Mouse (Mus musculus) lung, postnatal 0 days (tissue): ENCODE results near the gene Agbl4. TPM values are rescaled to one million over a fixed set of nuclear protein-coding genes. Genes with fewer than 3 reads are reported as not detected.
A peak's percentile ranks its signal among the peaks of the same experiment; 100 is the strongest.

ENCODE experiments used
- ATAC-seq: fragments of 200-750 bp; cut with Nextera tagmentation; 2 replicates; pipeline ENCODE4 v1.8.0; 2017; ENCODE audit warnings: moderate library complexity
- DNase-seq: peaks from one replicate; pipeline ENCODE4 v3.0.0-alpha.2; 2016; ENCODE audit warnings: low spot score
- H3K27ac ChIP-seq: fragments of 300-500 bp; sonication (generic); 2 replicates; pipeline ENCODE4 v1.5.1; 2014; ENCODE audit warnings: antibody characterized with exemption, mild to moderate bottlenecking, low read length, mixed read lengths
- H3K27me3 ChIP-seq: fragments of 300-500 bp; sonication (generic); replicated peaks from 2 replicates; pipeline ENCODE4 v1.6.1; 2014; ENCODE audit warnings: low read length, mixed read lengths; ENCODE audit not compliant: insufficient read depth
- H3K36me3 ChIP-seq: fragments of 300-500 bp; sonication (generic); 2 replicates; pipeline ENCODE4 v1.6.1; 2014; ENCODE audit warnings: low read length, mixed read lengths; ENCODE audit not compliant: insufficient read depth
- H3K4me1 ChIP-seq: fragments of 300-500 bp; sonication (generic); 2 replicates; pipeline ENCODE4 v1.6.1; 2014; ENCODE audit warnings: antibody characterized with exemption, low read depth, low read length, mixed read lengths; ENCODE audit not compliant: insufficient read depth
- H3K4me2 ChIP-seq: fragments of 300-500 bp; sonication (generic); replicated peaks from 2 replicates; pipeline ENCODE4 v1.6.1; 2014; ENCODE audit warnings: low read depth, mild to moderate bottlenecking, low read length, moderate library complexity, mixed read lengths
- H3K4me3 ChIP-seq: fragments of 300-500 bp; sonication (generic); 2 replicates; pipeline ENCODE4 v1.5.1; 2014; ENCODE audit warnings: low read depth, low read length
- H3K9ac ChIP-seq: fragments of 300-500 bp; sonication (generic); replicated peaks from 2 replicates; pipeline ENCODE4 v1.6.1; 2014; ENCODE audit warnings: low read depth, mild to moderate bottlenecking
- H3K9me3 ChIP-seq: fragments of 300-500 bp; sonication (generic); 2 replicates; pipeline ENCODE4 v1.6.1; 2016; ENCODE audit warnings: low read length, mixed read lengths
- CTCF ChIP-seq: IDR thresholded peaks from 2 replicates; pipeline ENCODE4 v1.5.1; 2016; ENCODE audit warnings: antibody characterized with exemption, mild to moderate bottlenecking
- EP300 ChIP-seq: IDR thresholded peaks from 2 replicates; pipeline ENCODE4 v1.6.1; 2016; ENCODE audit warnings: antibody characterized with exemption, mild to moderate bottlenecking, control low read depth
- WGBS: fragments of 180-500 bp; shearing (Covaris S2); extraction: QIAGEN DNeasy Blood & Tissue Kit; methylation state at CpG from one replicate; pipeline ENCODE4 v1.1.7; 2014; 5-methylcytosine and 5-hydroxymethylcytosine counted together
- polyA plus RNA-seq: library from polyadenylated mRNA; unstranded; fragments of >200 nt; fragmentation: Nextera tagmentation; extraction: Ambion mirVana; gene quantifications from 2 replicates; pipeline ENCODE4 v1.2.1, GENCODE M21; 2015

Agbl4 gene
- polyA plus RNA-seq, 1 experiment from 2014 or later, result 0.50 TPM

DNA sequence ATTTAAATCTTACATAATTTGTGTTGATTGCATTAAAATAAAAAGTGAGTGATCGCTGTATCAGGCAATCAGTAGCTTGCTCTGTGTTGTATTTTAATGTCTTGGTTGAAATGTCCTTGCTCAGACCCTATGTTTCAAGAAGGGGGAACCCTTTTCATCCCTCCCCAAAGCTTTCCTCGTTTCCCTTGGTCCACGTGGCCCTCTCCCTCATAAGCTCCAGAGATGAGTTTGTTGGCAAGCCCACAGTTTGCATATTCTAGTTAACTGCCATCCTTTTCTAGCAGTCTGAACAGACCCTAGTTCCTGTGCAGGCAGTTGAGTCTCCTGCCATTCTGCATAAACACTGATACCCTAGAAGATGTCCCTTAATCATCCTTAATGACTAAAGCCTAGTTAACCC is 1050.5 kb downstream of the Agbl4 start:
- TF ChIP-seq EP300, result no peak
- no peak for TF ChIP-seq CTCF
- WGBS, result 79% methylated on average over 3 of the region's 3 CpGs
- no peak for ATAC-seq

DNA sequence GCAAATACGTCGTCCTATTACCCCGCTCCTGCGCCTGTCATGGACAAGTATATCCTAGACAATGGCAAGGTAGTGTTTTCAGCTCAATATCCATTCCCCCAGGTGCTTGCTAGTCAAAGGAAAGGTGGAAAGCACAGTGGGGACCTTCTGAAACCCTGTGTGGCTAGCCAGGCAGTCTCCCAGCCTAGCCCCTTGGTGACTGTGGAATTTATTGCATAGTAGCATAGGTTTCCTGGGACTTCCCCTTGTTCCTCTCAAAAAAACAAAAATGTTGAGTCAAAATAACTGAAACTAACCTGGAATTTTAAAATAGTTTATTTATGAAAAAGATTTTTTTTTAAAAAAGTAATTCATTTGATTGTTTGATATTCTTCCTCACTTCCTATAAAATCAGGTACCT is 1051.1 kb downstream of the Agbl4 start:
- Histone ChIP-seq H3K4me2 (no peak overlapping the region), H3K27me3 (no peaks in the 10 kb centered on the region), H3K36me3 (no peaks in the 10 kb centered on the region), H3K27ac (no peak overlapping the region), H3K9me3 (no peaks in the 10 kb centered on the region), H3K4me1 (no peaks in the 10 kb centered on the region), H3K4me3 (no peak overlapping the region), H3K9ac (no peak overlapping the region)
- DNase-seq (no peak), ATAC-seq (no peak)
- 96% methylated on average over 4 of the region's 4 CpGs for WGBS
- TF ChIP-seq EP300 (no peak), CTCF (no peak)

More for the DNA sequence above, 1050.5 kb downstream of the Agbl4 start:
- Histone ChIP-seq H3K9ac (no peak overlapping the region), H3K9me3 (no peaks in the 10 kb centered on the region), H3K27ac (no peak overlapping the region), H3K4me1 (no peaks in the 10 kb centered on the region), H3K4me2 (no peak overlapping the region), H3K27me3 (no peaks in the 10 kb centered on the region), H3K36me3 (no peaks in the 10 kb centered on the region), H3K4me3 (no peak overlapping the region)
- DNase-seq, result no peak

DNA sequence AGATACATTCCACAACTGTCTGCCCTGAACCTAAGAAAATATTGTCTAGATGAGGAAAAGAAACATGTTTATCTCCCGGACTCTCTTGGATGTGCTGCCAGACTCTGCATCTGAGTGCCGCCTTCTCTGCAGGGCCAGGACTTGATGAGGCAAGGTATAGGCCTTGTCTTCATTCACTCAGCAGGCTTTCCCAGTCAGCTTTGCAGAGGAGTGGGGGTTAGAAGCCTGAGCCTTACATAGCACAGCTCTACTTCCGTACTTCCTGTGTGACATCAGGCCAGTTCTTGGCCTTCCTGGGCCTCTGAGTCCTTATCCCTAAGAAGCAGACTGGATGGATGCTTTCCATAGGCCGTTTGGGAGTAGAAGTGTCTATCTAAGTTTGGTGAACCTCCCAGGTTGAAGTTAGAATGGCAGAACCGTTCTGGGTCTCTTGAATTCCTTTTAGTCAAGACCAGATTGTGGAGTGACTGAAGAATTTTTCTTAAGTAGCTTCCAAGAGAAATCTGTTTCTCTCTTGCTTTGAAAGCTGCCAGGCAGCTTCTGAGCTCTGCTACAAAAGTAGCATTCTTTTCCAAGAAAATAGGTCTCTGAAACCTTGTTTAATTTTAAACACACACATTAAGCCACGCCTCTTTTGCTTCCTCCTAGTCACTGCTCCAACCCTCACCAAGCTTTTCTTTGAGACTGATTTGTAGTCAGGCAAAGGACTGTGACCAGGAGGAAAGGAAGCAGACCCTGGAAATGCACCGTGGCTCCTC is 1052.2 kb downstream of the Agbl4 start:
- Histone ChIP-seq H3K4me2 (no peak overlapping the region), H3K27ac (peak overlapping the region; percentile 38), H3K27me3 (no peaks in the 10 kb centered on the region), H3K9me3 (no peaks in the 10 kb centered on the region), H3K36me3 (0 out of 2 replicates have a peak, but pooled peaks cover 5% of the 10 kb centered on the region), H3K4me1 (no peaks in the 10 kb centered on the region), H3K9ac (no peak overlapping the region), H3K4me3 (no peak overlapping the region)
- 38% methylated on average over 7 of the region's 7 CpGs for WGBS
- no peak for TF ChIP-seq CTCF
- no peak for TF ChIP-seq EP300
- DNase-seq (no peak), ATAC-seq (no peak)

DNA sequence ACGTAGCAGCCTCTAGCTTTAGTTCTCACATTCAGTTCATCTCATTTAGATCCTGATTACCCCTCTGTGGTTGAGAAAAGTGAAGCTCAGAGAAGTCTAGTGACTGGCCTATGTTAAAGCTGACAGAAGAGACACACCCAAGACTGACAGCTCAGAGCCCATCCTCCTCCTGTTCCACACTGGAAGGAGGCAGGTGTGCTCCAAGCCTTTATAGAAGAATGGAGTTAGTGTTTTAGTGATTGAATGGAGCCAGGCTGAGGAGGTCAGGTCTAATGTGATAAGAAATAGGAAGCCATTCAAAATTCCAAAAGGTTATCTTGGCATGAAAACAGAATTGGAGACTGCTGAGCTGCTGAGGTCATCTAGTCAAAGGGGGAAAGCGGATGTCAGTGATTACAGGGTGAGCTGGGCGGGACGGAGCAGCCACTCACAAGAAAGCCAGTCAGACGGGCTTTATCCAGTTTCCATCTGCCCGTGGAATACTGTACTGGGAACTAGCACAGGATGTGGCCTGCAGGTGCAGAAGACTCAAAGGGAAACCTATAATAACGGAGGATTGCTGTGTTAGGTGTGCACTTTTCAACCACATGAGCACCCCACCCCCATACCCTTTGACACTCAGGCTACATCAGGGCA is 1053.9 kb downstream of the Agbl4 start:
- 55% methylated on average over 7 of the region's 7 CpGs for WGBS
- Histone ChIP-seq H3K36me3 (0 out of 2 replicates have a peak, but pooled peaks cover 5% of the 10 kb centered on the region), H3K9me3 (no peaks in the 10 kb centered on the region), H3K9ac (no peak overlapping the region), H3K27ac (no peak overlapping the region), H3K4me3 (no peak overlapping the region), H3K27me3 (no peaks in the 10 kb centered on the region), H3K4me1 (no peaks in the 10 kb centered on the region), H3K4me2 (no peak overlapping the region)
- no peak for TF ChIP-seq EP300
- no peak for TF ChIP-seq CTCF
- ATAC-seq (peak; percentile 80), DNase-seq (peak; percentile 49)

DNA sequence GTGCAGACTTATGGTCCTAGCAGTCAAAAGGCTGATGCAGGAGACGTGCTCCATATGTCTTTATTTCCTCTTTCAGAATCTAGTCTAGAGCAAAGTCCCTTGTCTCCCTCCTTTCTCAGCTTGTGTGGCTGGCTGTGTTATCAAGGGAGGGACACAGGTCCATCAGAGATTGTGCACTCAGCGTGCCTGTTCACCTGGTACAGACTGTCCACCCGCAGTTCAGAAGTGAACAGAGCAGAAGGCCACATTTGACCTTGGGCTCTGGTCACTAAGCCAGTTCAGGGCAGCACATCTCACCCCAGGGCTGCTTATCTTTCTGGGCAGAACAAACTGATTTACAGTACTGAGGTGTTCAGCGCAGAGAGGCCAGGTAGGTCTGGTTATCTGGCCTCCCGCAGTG is 1054.7 kb downstream of the Agbl4 start:
- Histone ChIP-seq H3K9me3 (no peaks in the 10 kb centered on the region), H3K9ac (no peak overlapping the region), H3K27ac (no peak overlapping the region), H3K4me3 (no peak overlapping the region), H3K4me2 (no peak overlapping the region), H3K36me3 (0 out of 2 replicates have a peak, but pooled peaks cover 5% of the 10 kb centered on the region), H3K4me1 (no peaks in the 10 kb centered on the region), H3K27me3 (no peaks in the 10 kb centered on the region)
- DNase-seq (no peak), ATAC-seq (no peak)
- no peak for TF ChIP-seq EP300
- no peak for TF ChIP-seq CTCF
- WGBS, result 86% methylated on average over 5 of the region's 5 CpGs

DNA sequence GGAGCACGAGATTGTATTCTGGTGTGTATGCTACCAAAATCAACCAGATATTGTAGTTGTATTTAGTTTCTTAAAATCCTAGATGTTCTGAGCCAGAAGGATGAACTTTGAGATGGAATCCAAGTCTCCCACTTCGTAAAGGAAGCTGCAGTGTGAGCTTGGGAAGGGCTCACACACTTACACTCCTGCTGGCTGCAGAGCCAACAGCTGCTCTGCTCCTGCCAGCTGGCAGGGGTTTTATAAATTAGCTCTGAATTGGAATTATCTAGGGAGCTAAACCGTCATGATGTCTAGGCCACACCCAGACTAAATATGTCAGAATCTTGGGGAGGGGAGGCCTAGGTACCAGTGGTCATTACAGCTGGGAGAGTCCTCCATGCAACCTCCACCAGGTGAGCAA is 1055.8 kb downstream of the Agbl4 start:
- WGBS, result 52% methylated on average over 3 of the region's 3 CpGs
- Histone ChIP-seq H3K27me3 (no peaks in the 10 kb centered on the region), H3K36me3 (0 out of 2 replicates have a peak, but pooled peaks cover 5% of the 10 kb centered on the region), H3K9me3 (no peaks in the 10 kb centered on the region), H3K9ac (no peak overlapping the region), H3K27ac (no peak overlapping the region), H3K4me3 (no peak overlapping the region), H3K4me2 (no peak overlapping the region), H3K4me1 (no peaks in the 10 kb centered on the region)
- TF ChIP-seq CTCF, result no peak
- no peak for TF ChIP-seq EP300
- ATAC-seq, result no peak
- DNase-seq, result peak; percentile 12
